Mouse (Mus musculus) left cerebral cortex, postnatal 10 days (tissue): ENCODE data around the gene Homer2. TPM values are rescaled to one million over a fixed set of nuclear protein-coding genes. Genes with fewer than 3 reads are reported as not detected.

Experiments
- DNase-seq, 2 experiments: peaks; one replicate each; pipeline ENCODE4 v3.0.0; 2021 to 2022; ENCODE audit warnings: low spot score in 2 of 2, mixed read lengths in 1 of 2; ENCODE audit errors: extremely low spot score in 1 of 2
- intact Hi-C: fragments of 180-260 bp; cut with DNase I; formaldehyde crosslinking; loops from one replicate; pipeline ENCODE4 v1.15.1; 2025
- total RNA-seq, 2 experiments: library from RNA; stranded (reverse); gene quantifications; 2 replicates each; pipeline ENCODE4 v1.2.3; 2021

The Homer2 gene
- total RNA-seq, 2 experiments from 2014 or later, result 68.1 to 71.6 TPM

DNA sequence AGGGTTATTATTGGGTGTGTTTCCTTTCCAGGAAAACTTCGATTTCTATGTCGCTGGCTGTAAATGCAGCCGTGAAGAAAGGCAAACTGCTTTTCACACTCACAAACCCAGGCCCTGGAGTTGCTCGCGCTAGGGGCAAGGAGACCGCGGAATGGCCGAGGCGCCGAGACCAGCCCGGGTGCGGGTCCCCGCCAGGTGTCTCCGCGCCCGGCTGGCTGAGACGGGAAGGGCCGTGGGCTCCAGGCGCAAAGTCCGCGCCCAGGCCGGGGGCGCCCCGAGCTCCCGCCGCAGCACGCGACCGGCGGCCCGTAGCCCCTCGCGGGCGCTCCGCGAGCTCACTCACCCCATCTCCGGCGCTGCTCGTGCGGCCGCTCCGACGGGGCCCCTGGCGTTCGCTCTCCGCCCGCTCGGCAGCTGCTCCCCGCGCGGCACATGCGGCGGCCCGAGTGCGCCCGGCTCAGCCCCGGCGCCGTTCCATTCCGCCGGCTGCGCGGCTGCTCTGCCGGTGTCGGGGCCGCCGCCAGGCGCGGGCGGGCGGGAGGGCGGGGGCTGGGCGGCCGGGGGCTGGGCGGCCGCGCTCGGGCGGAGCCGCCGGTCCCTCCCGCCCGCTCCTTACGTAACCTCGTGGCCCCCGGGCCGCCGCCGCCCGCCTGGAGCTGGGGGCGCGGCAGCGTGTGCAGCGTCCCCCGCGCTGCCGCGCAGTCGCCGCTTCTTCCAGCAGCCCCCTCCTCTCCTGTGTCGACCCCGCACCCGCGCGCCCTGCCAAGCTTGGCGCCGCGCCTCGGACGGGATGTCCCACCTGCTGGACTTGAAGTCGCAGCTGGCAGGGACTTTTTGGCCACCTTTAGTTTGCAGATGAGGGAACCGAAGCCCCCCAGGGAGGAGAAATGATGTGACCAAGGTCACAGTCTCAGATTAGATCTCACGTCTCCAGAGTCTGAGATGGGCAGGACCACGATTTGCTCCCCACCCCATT is 623 bp downstream of the Homer2 start:
- intact Hi-C loops, result loop anchor here (5.0 kb wide), 1 partner anchor 64 kb away; no protein-coding TSS in a partner anchor
- peak in 1 of 2 experiments; percentile 57 for DNase-seq

DNA sequence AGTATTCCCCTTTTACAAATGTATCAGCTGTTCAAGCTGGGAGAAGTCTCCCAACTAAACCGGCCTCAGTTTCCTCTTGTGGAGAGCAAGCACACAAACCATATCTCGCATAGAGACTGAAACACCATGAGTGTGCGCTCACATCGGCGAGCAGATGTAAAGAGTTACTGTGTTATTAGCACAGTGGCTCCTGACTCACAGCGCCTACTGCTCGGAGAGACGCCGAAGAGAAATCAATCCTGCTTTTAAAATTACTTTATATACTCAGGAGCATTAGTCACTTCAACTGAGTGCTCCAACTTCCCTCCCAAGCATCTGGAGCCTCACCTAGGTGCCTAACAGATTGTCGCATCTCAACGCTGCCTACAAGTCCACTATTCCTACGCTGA is 1.3 kb downstream of the Homer2 start:
- no peak for DNase-seq
- intact Hi-C loops, result loop anchor here (5.0 kb wide), 1 partner anchor 64 kb away; no protein-coding TSS in a partner anchor

GRCm38 (mm10) chr7:81698357-81698756 is 9.0 kb downstream of the Homer2 start:
- no peak for DNase-seq
- intact Hi-C loops, result no loop called here

- intact Hi-C loops, result no loop called here
These were observed 9.4 kb downstream of the Homer2 start for GRCm38 (mm10) chr7:81697954-81698353.

DNA sequence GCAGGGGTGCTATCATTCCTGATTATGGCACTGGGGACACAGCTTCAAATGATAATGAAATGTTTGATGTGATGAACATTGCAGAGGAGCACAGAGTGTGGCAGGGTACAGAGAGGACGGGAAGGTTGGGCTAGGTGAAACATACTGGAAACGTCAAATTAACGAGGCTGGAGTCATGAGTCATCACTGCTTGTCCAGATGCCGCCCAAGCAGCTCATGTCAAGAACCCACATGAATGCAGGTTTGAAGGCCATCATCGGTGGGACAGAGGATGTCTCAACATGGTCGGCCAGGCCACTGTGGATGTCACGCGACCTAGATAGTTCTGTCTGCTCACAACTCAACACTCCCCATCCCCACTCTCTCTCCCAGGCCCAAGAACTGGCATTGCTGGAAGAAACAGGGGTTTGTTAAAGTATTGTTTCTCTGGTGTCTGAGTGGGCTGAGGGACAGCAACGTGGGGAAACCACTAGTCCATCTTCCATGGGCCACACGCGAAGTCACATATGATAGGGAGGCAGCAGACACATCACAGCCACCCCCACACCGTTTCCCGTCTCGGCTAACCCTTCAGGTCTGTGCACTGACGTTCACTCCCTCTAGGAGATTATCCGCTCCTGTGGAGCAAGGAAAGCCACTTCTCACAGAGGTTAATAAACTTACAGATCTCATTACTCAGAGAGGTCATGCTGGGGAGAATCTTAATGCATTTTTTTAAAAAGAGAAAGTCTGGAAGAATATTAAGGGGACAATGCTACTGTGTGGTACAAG is 11.4 kb downstream of the Homer2 start:
- no peak for DNase-seq
- intact Hi-C loops, result no loop called here

More at GRCm38 (mm10) chr7:81697954-81698353, 9.4 kb downstream of the Homer2 start:
- no peak for DNase-seq

GRCm38 (mm10) chr7:81691067-81691466 is 16.3 kb downstream of the Homer2 start:
- intact Hi-C loops, result no loop called here

DNA sequence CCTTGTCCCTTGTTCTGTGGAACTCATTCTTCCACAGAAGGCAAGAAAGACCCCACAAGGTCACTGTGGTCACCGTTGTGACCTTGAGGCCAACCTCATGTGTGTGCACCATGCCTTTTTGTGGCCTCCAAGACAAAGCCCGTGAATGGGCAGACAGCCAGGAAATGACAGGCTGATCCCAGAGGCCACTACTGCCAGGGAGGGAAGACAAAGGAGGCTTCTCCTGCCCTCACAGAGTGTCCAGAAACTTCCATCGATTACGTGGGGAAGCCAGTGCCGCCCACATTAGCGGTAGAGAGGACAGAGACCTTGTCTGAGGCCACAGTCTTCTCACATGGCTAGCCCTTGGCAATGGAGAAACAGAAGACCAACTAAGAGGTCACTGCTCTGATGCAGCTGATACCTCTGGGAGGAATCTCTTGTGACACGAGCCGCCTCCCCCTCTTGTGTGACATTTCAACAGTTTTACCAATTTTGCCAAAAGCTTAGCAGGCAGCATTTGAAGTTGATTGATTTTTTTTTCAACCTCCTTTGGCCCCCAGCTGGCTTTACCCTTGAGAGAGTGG is 18.1 kb downstream of the Homer2 start:
- peak in 1 of 2 experiments; percentile 51 for DNase-seq
- intact Hi-C loops, result no loop called here

More at GRCm38 (mm10) chr7:81691067-81691466, 16.3 kb downstream of the Homer2 start:
- no peak for DNase-seq

- intact Hi-C loops, result no loop called here
- DNase-seq, result no peak
These were observed 18.9 kb downstream of the Homer2 start for GRCm38 (mm10) chr7:81688378-81688777.

- intact Hi-C loops, result no loop called here
- no peak for DNase-seq
These were observed 19.5 kb downstream of the Homer2 start for GRCm38 (mm10) chr7:81687684-81688316.

DNA sequence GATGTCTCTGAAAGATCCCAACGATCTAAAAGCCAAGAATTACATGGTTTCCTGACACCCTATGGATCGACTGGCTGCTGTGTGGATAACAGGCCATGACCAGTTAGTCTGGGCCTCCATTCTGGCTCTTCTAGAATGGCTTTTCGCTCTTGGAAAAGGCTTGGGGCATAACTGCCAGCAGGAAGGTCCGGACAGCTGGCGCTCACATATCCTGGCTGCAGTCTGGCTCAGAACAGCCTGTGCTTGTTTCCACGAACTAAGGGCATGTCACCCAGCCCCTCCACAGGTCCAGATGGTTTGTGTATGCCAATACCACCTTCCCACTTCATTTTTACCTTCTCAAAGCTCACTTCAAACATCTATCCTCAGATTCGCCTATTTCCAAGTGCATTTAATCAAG is 22.0 kb downstream of the Homer2 start:
- DNase-seq, result no peak
- intact Hi-C loops, result no loop called here

DNA sequence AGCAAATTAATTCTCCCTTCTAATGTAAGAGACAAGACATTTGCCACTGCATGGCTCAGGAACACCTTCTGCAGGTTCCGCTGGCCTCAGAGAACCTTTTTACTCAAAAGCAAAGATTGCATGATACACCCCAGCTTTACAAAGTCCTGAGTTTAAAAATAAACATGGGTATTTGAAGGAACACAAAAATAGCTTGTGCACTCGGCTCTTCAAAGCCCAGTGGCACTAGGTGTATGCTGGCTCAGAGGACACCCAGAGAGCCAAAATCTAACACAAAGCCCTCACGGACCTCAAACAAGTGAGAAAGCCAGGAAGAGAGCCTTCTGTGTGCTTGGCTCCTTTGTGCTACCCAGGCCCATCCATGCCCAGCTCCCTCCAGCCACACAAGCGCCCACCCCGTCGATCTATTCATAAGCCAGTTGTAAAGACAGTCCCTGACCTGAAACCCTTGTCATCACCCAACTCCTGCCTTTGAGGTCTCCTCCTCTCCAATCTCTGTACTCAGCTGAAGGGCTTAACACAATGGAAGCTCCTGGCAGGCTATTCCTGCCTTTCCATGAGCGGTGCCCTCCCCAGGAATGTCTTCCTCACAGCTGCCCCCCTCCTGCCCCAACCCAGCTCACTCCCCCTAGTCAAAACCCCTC is 23.4 kb downstream of the Homer2 start:
- no peak for DNase-seq
- intact Hi-C loops, result no loop called here

DNA sequence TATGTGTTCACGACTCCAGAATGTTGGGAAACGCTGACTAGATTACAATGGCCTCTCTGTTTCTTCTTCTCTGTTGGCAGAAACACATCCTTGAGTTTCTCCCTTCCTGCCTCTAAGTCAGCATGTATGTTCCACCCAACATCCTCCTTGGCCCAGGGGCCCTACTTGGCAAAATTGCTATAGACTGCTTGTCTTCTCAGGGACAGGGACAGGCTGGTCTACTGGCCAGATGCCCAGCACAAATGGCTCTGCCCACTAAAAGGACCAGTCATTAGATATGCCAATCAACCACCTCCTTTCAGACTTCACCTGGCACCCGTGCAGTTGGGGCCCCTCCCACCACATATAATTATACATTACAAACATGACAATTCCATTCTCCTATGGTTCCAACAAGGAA is 25.9 kb downstream of the Homer2 start:
- intact Hi-C loops, result no loop called here

GRCm38 (mm10) chr7:81673359-81674013 is 33.8 kb downstream of the Homer2 start:
- intact Hi-C loops, result no loop called here
- DNase-seq, result no peak

More for the DNA sequence above, 25.9 kb downstream of the Homer2 start:
- no peak for DNase-seq

GRCm38 (mm10) chr7:81672735-81673291 is 34.5 kb downstream of the Homer2 start:
- DNase-seq, result peak in 1 of 2 experiments; percentile 49
- intact Hi-C loops, result no loop called here

DNA sequence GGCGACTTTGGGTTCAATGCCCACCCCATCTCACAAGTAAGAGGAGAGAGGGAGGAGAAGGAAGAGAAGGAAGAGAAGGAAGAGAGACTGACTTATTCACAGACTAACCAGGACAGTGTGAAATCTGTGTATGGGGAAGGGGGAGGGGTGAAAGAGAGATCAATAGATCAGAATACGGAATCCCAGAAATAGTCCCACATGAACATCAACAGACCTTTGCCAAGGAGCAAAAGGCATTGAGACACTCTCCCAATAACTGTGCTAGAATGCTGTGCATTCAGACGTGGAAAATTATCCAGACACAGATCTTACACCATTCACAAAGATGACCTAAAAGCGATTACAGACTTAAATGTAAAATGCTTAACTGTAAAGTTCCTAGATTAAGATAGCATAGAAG is 40.2 kb downstream of the Homer2 start:
- intact Hi-C loops, result no loop called here
- no peak for DNase-seq

GRCm38 (mm10) chr7:81666585-81666984 is 40.7 kb downstream of the Homer2 start:
- no peak for DNase-seq
- intact Hi-C loops, result no loop called here

- intact Hi-C loops, result no loop called here
- DNase-seq, result no peak
These were observed 44.3 kb downstream of the Homer2 start for GRCm38 (mm10) chr7:81663057-81663456.
